Mouse (Mus musculus) limb, embryonic 11.5 days (tissue): ENCODE data around the gene Mfsd1. TPM values are rescaled to one million over a fixed set of nuclear protein-coding genes. Genes with fewer than 3 reads are reported as not detected.

Experiments used
- ATAC-seq: fragments of 200-750 bp; cut with Nextera tagmentation; 2 replicates; pipeline ENCODE4 v1.8.0; 2017; ENCODE audit warnings: low read depth; ENCODE audit not compliant: insufficient number of reproducible peaks, low FRiP score, low TSS enrichment
- DNase-seq: peaks from one replicate; pipeline ENCODE4 v3.0.0-alpha.2; 2015; ENCODE audit warnings: low spot score
- H3K27ac ChIP-seq: fragments of 300-500 bp; sonication (generic); replicated peaks from 2 replicates; pipeline ENCODE4 v1.5.1; 2014; ENCODE audit warnings: low read depth, mild to moderate bottlenecking, low read length
- H3K27me3 ChIP-seq: fragments of 300-500 bp; sonication (generic); 2 replicates; pipeline ENCODE4 v1.6.1; 2014; ENCODE audit warnings: mild to moderate bottlenecking, low read length, mixed read lengths; ENCODE audit not compliant: control insufficient read depth, insufficient read depth
- H3K36me3 ChIP-seq: fragments of 300-500 bp; sonication (generic); 2 replicates; pipeline ENCODE4 v1.6.1; 2014; ENCODE audit warnings: mild to moderate bottlenecking, low read length, moderate library complexity, mixed read lengths; ENCODE audit not compliant: control insufficient read depth, insufficient read depth
- H3K4me1 ChIP-seq: fragments of 300-500 bp; sonication (generic); 2 replicates; pipeline ENCODE4 v1.6.1; 2014; ENCODE audit warnings: low read length, mixed read lengths; ENCODE audit not compliant: control insufficient read depth, insufficient read depth
- H3K4me2 ChIP-seq: fragments of 300-500 bp; sonication (generic); 2 replicates; pipeline ENCODE4 v1.6.1; 2014; ENCODE audit warnings: low read depth, mild to moderate bottlenecking, moderate library complexity; ENCODE audit not compliant: severe bottlenecking
- H3K4me3 ChIP-seq: fragments of 300-500 bp; sonication (generic); 2 replicates; pipeline ENCODE4 v1.5.1; 2014; ENCODE audit warnings: low read depth, low read length
- H3K9ac ChIP-seq: fragments of 300-500 bp; sonication (generic); 2 replicates; pipeline ENCODE4 v1.6.1; 2014; ENCODE audit warnings: mild to moderate bottlenecking, low read length
- H3K9me3 ChIP-seq: fragments of 300-500 bp; sonication (generic); 2 replicates; pipeline ENCODE4 v1.6.1; 2016; ENCODE audit warnings: low read length; ENCODE audit not compliant: control insufficient read depth
- WGBS: fragments of 180-500 bp; shearing (Covaris S2); extraction: QIAGEN DNeasy Blood & Tissue Kit; methylation state at CpG from one replicate; pipeline ENCODE4 v1.1.7; 2014; 5-methylcytosine and 5-hydroxymethylcytosine counted together
- polyA plus RNA-seq: library from polyadenylated mRNA; unstranded; fragments of >200 nt; fragmentation: Nextera tagmentation; extraction: Ambion mirVana; gene quantifications from 2 replicates; pipeline ENCODE4 v1.2.1, GENCODE M21; 2014

Mfsd1 gene
- 62.6 and 63.1 TPM in 2 replicates for polyA plus RNA-seq

DNA sequence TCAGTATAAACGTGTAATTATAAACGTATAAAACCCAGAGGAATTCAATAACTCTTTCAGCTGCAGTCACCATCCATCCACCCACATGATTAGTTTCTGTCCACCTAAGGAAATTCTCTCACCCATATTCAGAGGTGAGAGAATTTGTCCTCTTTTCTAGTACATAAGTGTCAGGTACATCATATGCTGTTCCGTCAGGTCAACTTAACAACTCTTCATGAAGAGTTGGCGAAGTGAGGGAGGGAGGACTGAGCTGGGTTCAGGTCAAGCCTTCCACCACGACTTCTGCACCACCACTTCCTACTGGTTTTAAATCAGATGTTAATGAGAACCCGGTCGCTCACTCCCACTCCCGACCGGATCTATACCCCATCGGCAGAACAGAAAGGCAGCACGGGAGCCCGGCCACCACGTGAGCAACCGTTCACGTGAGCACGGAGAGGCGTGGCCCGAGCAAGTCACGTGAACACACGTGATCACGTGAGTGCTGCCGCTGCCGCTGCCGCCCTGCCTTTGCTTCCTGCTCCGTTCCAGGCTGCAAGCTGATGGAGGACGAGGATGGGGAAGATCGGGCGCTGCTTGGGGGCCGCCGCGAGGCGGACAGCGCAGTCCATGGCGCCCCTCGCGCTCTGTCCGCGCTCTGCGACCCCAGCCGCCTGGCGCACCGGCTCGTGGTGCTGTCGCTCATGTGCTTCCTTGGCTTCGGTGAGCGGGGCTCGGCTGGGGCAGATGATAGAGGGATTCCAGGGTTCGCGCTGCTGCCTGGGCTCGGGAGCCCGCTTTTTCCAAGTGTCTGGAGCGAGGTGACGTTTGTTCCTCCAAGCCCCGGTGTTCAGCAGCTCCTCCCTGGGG is at the start of gene Mfsd1:
Gene Mfsd1 (plus strand): TSS at position 469 of the 852 bp plus-strand sequence.
- DNase-seq (peak; percentile 98), ATAC-seq (peak; percentile 84)
- H3K36me3 ChIP-seq = peaks cover 6% of the 10 kb centered on the region; the same call in 1 of the 2 replicates
- no peak within 1 kb of the TSS for H3K27ac ChIP-seq
- 5% methylated on average over 53 of the region's 54 CpGs for WGBS
- H3K9ac ChIP-seq = peak within 1 kb of the TSS; percentile 64
- H3K4me3 ChIP-seq = peak within 1 kb of the TSS; percentile 77
- H3K9me3 ChIP-seq = no peaks in the 10 kb centered on the region
- peak within 1 kb of the TSS; percentile 88 for H3K4me2 ChIP-seq
- H3K27me3 ChIP-seq = no peaks in the 10 kb centered on the region
- H3K4me1 ChIP-seq = no peaks in the 10 kb centered on the region

- no peaks in the 10 kb centered on the region for H3K4me1 ChIP-seq
- H3K9me3 ChIP-seq = no peaks in the 10 kb centered on the region
- H3K36me3 ChIP-seq = no peaks in the 10 kb centered on the region
- no peak for ATAC-seq
- 88% methylated on average over 8 of the region's 8 CpGs for WGBS
- H3K4me3 ChIP-seq = no peak overlapping the region
- DNase-seq = no peak
- no peak overlapping the region for H3K27ac ChIP-seq
- H3K9ac ChIP-seq = no peak overlapping the region
- no peaks in the 10 kb centered on the region for H3K27me3 ChIP-seq
- H3K4me2 ChIP-seq = no peak overlapping the region
These were observed 38.9 kb upstream of the Mfsd1 start for GRCm38 (mm10) chr3:67543630-67544029.

GRCm38 (mm10) chr3:67551193-67551592 is 31.3 kb upstream of the Mfsd1 start:
- Histone ChIP-seq H3K9ac (no peak overlapping the region), H3K9me3 (no peaks in the 10 kb centered on the region), H3K27me3 (no peaks in the 10 kb centered on the region), H3K4me3 (no peak overlapping the region), H3K36me3 (no peaks in the 10 kb centered on the region), H3K4me2 (no peak overlapping the region), H3K27ac (no peak overlapping the region), H3K4me1 (no peaks in the 10 kb centered on the region)
- no peak for ATAC-seq
- WGBS = 78% methylated on average over 3 of the region's 3 CpGs
- DNase-seq = no peak

- Histone ChIP-seq H3K4me1 (peaks cover 3% of the 10 kb centered on the region; the same call in 1 of the 2 replicates), H3K9ac (no peak overlapping the region), H3K27ac (no peak overlapping the region), H3K9me3 (no peaks in the 10 kb centered on the region), H3K36me3 (no peaks in the 10 kb centered on the region), H3K4me2 (no peak overlapping the region), H3K27me3 (no peaks in the 10 kb centered on the region), H3K4me3 (no peak overlapping the region)
- DNase-seq (no peak), ATAC-seq (no peak)
- 46% methylated on average over 4 of the region's 4 CpGs for WGBS
These were observed 29.3 kb upstream of the Mfsd1 start for GRCm38 (mm10) chr3:67553281-67553680.

- H3K27ac ChIP-seq = no peak overlapping the region
- DNase-seq (no peak), ATAC-seq (no peak)
- no peak overlapping the region for H3K4me3 ChIP-seq
- H3K9me3 ChIP-seq = no peaks in the 10 kb centered on the region
- H3K4me1 ChIP-seq = peaks cover 3% of the 10 kb centered on the region; the same call in 1 of the 2 replicates
- no peaks in the 10 kb centered on the region for H3K27me3 ChIP-seq
- H3K9ac ChIP-seq = no peak overlapping the region
- WGBS = 81% methylated on average over 5 of the region's 5 CpGs
- no peaks in the 10 kb centered on the region for H3K36me3 ChIP-seq
- no peak overlapping the region for H3K4me2 ChIP-seq
These were observed 28.6 kb upstream of the Mfsd1 start for GRCm38 (mm10) chr3:67553927-67554448.

DNA sequence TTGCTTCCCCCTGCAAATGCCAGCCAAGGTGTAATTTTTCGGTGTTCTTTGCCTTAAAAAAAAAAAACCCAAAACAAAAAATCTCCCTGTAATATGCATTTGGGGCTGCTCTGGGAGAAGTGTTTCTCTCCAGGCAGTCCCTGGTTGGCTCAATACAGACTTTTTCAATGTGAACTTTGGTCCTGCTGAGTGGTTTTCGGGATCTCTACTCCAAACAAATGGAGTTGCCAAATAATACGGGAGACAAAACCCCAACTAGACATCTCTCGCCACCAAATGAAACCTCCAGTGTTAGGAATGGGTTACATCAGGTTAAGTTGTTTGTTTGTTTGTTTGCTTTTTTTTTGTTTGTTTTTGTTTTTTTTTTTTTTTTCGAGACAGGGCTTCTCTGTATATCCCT is 27.3 kb upstream of the Mfsd1 start:
- no peaks in the 10 kb centered on the region for H3K27me3 ChIP-seq
- no peaks in the 10 kb centered on the region for H3K36me3 ChIP-seq
- H3K9ac ChIP-seq = no peak overlapping the region
- no peak overlapping the region for H3K27ac ChIP-seq
- ATAC-seq (no peak), DNase-seq (no peak)
- no peaks in the 10 kb centered on the region for H3K9me3 ChIP-seq
- 84% methylated on average over 5 of the region's 5 CpGs for WGBS
- peaks cover 3% of the 10 kb centered on the region; the same call in 1 of the 2 replicates for H3K4me1 ChIP-seq
- no peak overlapping the region for H3K4me3 ChIP-seq
- no peak overlapping the region for H3K4me2 ChIP-seq

DNA sequence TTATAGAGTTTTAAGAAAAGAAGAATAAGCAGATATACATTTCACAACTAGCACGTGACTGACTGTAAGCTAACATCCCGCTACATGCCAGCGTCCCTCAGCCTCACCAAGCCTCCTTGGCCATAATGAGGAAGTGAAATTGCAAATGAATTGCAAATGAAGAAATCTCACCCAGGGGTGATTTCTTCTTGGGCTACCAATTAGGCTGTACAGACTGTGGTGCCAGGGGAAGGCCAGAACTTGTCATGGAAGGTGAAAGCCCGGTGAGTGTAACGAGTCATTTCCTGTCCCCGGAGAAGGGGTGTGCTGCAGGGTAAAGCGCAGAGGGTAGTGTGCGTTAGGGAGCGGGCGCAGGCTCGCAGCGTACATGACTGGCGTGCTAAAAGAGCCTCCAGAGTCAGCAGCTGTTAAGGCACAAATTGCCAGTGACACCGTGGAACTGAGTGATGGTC is 25.3 kb upstream of the Mfsd1 start:
- Histone ChIP-seq H3K27ac (no peak overlapping the region), H3K9me3 (no peaks in the 10 kb centered on the region), H3K9ac (no peak overlapping the region), H3K4me2 (peak overlapping the region; percentile 11; the same call in 1 of the 2 replicates), H3K27me3 (no peaks in the 10 kb centered on the region), H3K4me3 (no peak overlapping the region), H3K4me1 (peaks cover 3% of the 10 kb centered on the region; the same call in 1 of the 2 replicates), H3K36me3 (no peaks in the 10 kb centered on the region)
- 36% methylated on average over 14 of the region's 14 CpGs for WGBS
- ATAC-seq (no peak), DNase-seq (peak; percentile 33)

DNA sequence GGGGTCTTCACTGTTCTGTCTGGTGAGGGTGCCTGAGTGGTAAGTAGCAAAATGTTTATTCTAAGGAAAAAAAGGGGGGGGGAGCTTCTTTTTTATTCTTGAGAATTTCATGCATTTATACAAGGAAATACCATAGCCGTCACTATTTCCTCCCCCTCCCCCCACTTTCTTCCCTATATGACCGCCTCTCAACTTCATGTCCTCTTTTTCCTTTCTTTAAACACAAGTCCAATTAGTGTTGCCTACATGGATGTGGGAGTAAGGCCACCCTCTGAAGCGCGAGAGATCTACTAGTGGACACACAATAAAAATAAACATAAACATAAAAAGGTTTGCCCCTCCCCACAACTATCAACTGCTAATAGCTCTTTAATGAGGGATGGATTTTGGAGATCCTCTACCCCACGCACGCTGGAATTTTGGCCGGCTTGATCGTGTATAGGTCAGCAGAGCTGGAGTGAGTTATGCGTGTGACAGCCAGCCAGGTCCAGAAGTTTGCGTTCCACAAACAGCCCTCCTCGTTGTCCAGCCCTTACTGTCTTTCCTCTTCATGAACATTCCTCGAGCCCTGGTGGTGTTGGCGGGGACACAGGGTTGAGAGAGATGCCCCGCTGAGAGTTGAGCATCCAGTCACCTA is 24.7 kb upstream of the Mfsd1 start:
- Histone ChIP-seq H3K36me3 (no peaks in the 10 kb centered on the region), H3K4me1 (peaks cover 3% of the 10 kb centered on the region; the same call in 1 of the 2 replicates), H3K27me3 (no peaks in the 10 kb centered on the region), H3K27ac (no peak overlapping the region), H3K4me2 (no peak overlapping the region), H3K9ac (no peak overlapping the region), H3K9me3 (no peaks in the 10 kb centered on the region), H3K4me3 (no peak overlapping the region)
- DNase-seq (no peak), ATAC-seq (no peak)
- WGBS = 83% methylated on average over 14 of the region's 14 CpGs
